Comparison of ENCODE assay signal across 8 mouse cellular contexts in genomic region chr17:7170304-7171295, GRCm38 (mm10). TPM values are rescaled to one million over a fixed set of nuclear protein-coding genes. Genes with fewer than 3 reads are reported as not detected.
A peak's percentile ranks its signal among the peaks of the same experiment; 100 is the strongest.
DNase-seq lines count a peak whose midpoint lies in the region; ATAC-seq and TF ChIP-seq lines count a peak whose summit lies in the region.

No protein-coding gene starts in this region.

- ATAC-seq in heart, embryonic 14.5 days (ENCODE audit: insufficient number of reproducible peaks, insufficient read depth, low FRiP score, low read depth): no peak; the same call in 1 of the 2 replicates
- no peak; the same call in 1 of the 2 replicates for ATAC-seq in embryonic facial prominence, embryonic 15.5 days (ENCODE audit: insufficient number of reproducible peaks, low FRiP score, low TSS enrichment, low read depth)
- peak; percentile 36 for ATAC-seq in kidney, embryonic 16.5 days (ENCODE audit: low FRiP score, low TSS enrichment)
- peak; percentile 41 for ATAC-seq in midbrain, embryonic 14.5 days (ENCODE audit: low FRiP score, low TSS enrichment)

- peak overlapping the region; percentile 89 for H3K9ac ChIP-seq in heart, embryonic 14.5 days (ENCODE audit: low read length)
- H3K9ac ChIP-seq in MEL (ENCODE audit: control insufficient read depth, low read depth, low read length, poor library complexity, severe bottlenecking): peak overlapping the region; percentile 62
- peak overlapping the region; percentile 44 for H3K9ac ChIP-seq in embryonic facial prominence, embryonic 15.5 days
- H3K9ac ChIP-seq in kidney, embryonic 16.5 days (replicated peaks; ENCODE audit: low read length): peak overlapping the region; percentile 79
- H3K9ac ChIP-seq in midbrain, embryonic 14.5 days (replicated peaks; ENCODE audit: low read length): peak overlapping the region; percentile 59

- peaks cover 19 to 33% of the 10 kb centered on the region in 2 experiments for H3K4me1 ChIP-seq in heart, embryonic 14.5 days (ENCODE audit: control insufficient read depth in 2 of 2, insufficient read depth in 2 of 2, low read length in 2 of 2)
- H3K4me1 ChIP-seq in MEL (ENCODE audit: control insufficient read depth in 1 of 2, insufficient read depth in 2 of 2, low read length in 2 of 2): peaks cover 24 to 33% of the 10 kb centered on the region in 2 experiments
- H3K4me1 ChIP-seq in embryonic facial prominence, embryonic 15.5 days: peaks cover 16% of the 10 kb centered on the region
- H3K4me1 ChIP-seq in kidney, embryonic 16.5 days (ENCODE audit: insufficient read depth, low read length): peaks cover 38% of the 10 kb centered on the region
- H3K4me1 ChIP-seq in midbrain, embryonic 14.5 days (ENCODE audit: control insufficient read depth, insufficient read depth, low read length): peaks cover 19% of the 10 kb centered on the region

- H3K27ac ChIP-seq in heart, embryonic 14.5 days (replicated peaks in 1 of 2; ENCODE audit: control insufficient read depth in 1 of 2, insufficient read depth in 1 of 2, low read depth in 2 of 2, low read length in 2 of 2): peak overlapping the region; percentile 40 to 84; a peak in 3 of 4 replicates
- no peak overlapping the region for H3K27ac ChIP-seq in MEL (ENCODE audit: control insufficient read depth, low read depth, low read length)
- peak overlapping the region; percentile 11; the same call in 1 of the 2 replicates for H3K27ac ChIP-seq in embryonic facial prominence, embryonic 15.5 days (replicated peaks)
- peak overlapping the region; percentile 70 for H3K27ac ChIP-seq in kidney, embryonic 16.5 days (ENCODE audit: low read length)
- peak overlapping the region; percentile 85 for H3K27ac ChIP-seq in midbrain, embryonic 14.5 days (replicated peaks; ENCODE audit: low read depth, low read length)

- TF ChIP-seq EP300 in MEL (IDR thresholded peaks at IDR 0.05; ENCODE audit: low read depth in 1 of 2, low read length in 2 of 2): no peak

- no peak for TF ChIP-seq CTCF in MEL (IDR thresholded peaks at IDR 0.05 in 2 of 3, conservative IDR thresholded peaks at IDR 0.05 in 1 of 3; ENCODE audit: control insufficient read depth in 1 of 3, insufficient read depth in 1 of 3, low read depth in 2 of 3, low read length in 3 of 3, poor library complexity in 1 of 3, severe bottlenecking in 1 of 3)

- no peaks in the 10 kb centered on the region for H3K27me3 ChIP-seq in heart, embryonic 14.5 days (ENCODE audit: control insufficient read depth, insufficient read depth, low read length)
- no peaks in the 10 kb centered on the region; a peak in 1 of 4 replicates for H3K27me3 ChIP-seq in MEL (ENCODE audit: control insufficient read depth in 1 of 2, insufficient read depth in 2 of 2, low read length in 2 of 2)
- no peaks in the 10 kb centered on the region for H3K27me3 ChIP-seq in embryonic facial prominence, embryonic 15.5 days
- no peaks in the 10 kb centered on the region for H3K27me3 ChIP-seq in kidney, embryonic 16.5 days (ENCODE audit: insufficient read depth, low read length)
- no peaks in the 10 kb centered on the region for H3K27me3 ChIP-seq in midbrain, embryonic 14.5 days (ENCODE audit: control insufficient read depth, insufficient read depth, low read length)

- no peaks in the 10 kb centered on the region for H3K36me3 ChIP-seq in heart, embryonic 14.5 days (ENCODE audit: control insufficient read depth, insufficient read depth, low read length)
- H3K36me3 ChIP-seq in MEL (ENCODE audit: control insufficient read depth in 1 of 2, insufficient read depth in 2 of 2, low read length in 2 of 2): peaks cover 0 to 33% of the 10 kb centered on the region in 2 experiments; a peak in 2 of 4 replicates
- H3K36me3 ChIP-seq in embryonic facial prominence, embryonic 15.5 days: no peaks in the 10 kb centered on the region
- H3K36me3 ChIP-seq in kidney, embryonic 16.5 days (ENCODE audit: insufficient read depth, low read length): no peaks in the 10 kb centered on the region
- H3K36me3 ChIP-seq in midbrain, embryonic 14.5 days (ENCODE audit: control insufficient read depth, insufficient read depth, low read length): no peaks in the 10 kb centered on the region

- no peak for TF ChIP-seq POLR2A in MEL (IDR thresholded peaks at IDR 0.05; ENCODE audit: control insufficient read depth in 1 of 2, insufficient read depth in 1 of 2, low read depth in 1 of 2, low read length in 2 of 2, poor library complexity in 1 of 2)

- no peak for DNase-seq in heart, postnatal 36 days
- DNase-seq in MEL (ENCODE audit: low read depth, low spot score): peak; percentile 17
- DNase-seq in midbrain, embryonic 14.5 days: peak; percentile 21
- no peak for DNase-seq in left cerebral cortex, postnatal 14 days (ENCODE audit: low spot score in 2 of 2)
- no peak for DNase-seq in layer of hippocampus, adult 8-10 months (ENCODE audit: low spot score in 2 of 2)

- WGBS in heart, embryonic 14.5 days: 1% methylated on average over 43 of the region's 43 CpGs
- 2% methylated on average over 43 of the region's 43 CpGs for WGBS in embryonic facial prominence, embryonic 15.5 days
- 2% methylated on average over 43 of the region's 43 CpGs for WGBS in kidney, embryonic 16.5 days
- WGBS in midbrain, embryonic 14.5 days: 2% methylated on average over 43 of the region's 43 CpGs

- H3K4me2 ChIP-seq in heart, embryonic 14.5 days (ENCODE audit: low read length): peak overlapping the region; percentile 90
- peak overlapping the region; percentile 97 for H3K4me2 ChIP-seq in embryonic facial prominence, embryonic 15.5 days (replicated peaks)
- H3K4me2 ChIP-seq in kidney, embryonic 16.5 days (replicated peaks; ENCODE audit: low read depth, low read length): peak overlapping the region; percentile 69
- H3K4me2 ChIP-seq in midbrain, embryonic 14.5 days (ENCODE audit: low read length): peak overlapping the region; percentile 85

- no peak for TF ChIP-seq RAD21 in MEL (IDR thresholded peaks at IDR 0.05; ENCODE audit: low read depth, low read length)

- 0 out of 2 replicates have a peak, but pooled peaks cover 3% of the 10 kb centered on the region for H3K79me2 ChIP-seq in MEL (ENCODE audit: control insufficient read depth, insufficient read depth, low read length, poor library complexity)

- H3K9me3 ChIP-seq in heart, embryonic 14.5 days (ENCODE audit: control insufficient read depth, low read length): no peaks in the 10 kb centered on the region
- H3K9me3 ChIP-seq in MEL (replicated peaks; ENCODE audit: insufficient read depth, low read length): no peaks in the 10 kb centered on the region
- no peaks in the 10 kb centered on the region for H3K9me3 ChIP-seq in embryonic facial prominence, embryonic 15.5 days (replicated peaks)
- no peaks in the 10 kb centered on the region for H3K9me3 ChIP-seq in kidney, embryonic 16.5 days (ENCODE audit: low read length)
- no peaks in the 10 kb centered on the region for H3K9me3 ChIP-seq in midbrain, embryonic 14.5 days (ENCODE audit: control insufficient read depth, low read length)

- peak overlapping the region; percentile 91 for H3K4me3 ChIP-seq in heart, embryonic 14.5 days (ENCODE audit: control insufficient read depth in 1 of 2, insufficient read depth in 1 of 2, low read depth in 1 of 2, low read length in 2 of 2)
- H3K4me3 ChIP-seq in MEL (ENCODE audit: control insufficient read depth in 1 of 2, insufficient read depth in 1 of 2, low read depth in 2 of 2, low read length in 2 of 2): peak overlapping the region; percentile 79 to 89
- peak overlapping the region; percentile 89 for H3K4me3 ChIP-seq in embryonic facial prominence, embryonic 15.5 days (replicated peaks)
- H3K4me3 ChIP-seq in kidney, embryonic 16.5 days (ENCODE audit: low read length): peak overlapping the region; percentile 84
- H3K4me3 ChIP-seq in midbrain, embryonic 14.5 days (replicated peaks; ENCODE audit: low read depth, low read length): peak overlapping the region; percentile 67

- intact Hi-C loops in heart, postnatal 36 days (cut with DNase I): no loop called here
- intact Hi-C loops in left cerebral cortex, postnatal 14 days (cut with DNase I): loop anchor here (2.0 kb wide), 1 partner anchor 36 kb away; no protein-coding TSS in a partner anchor

TF ChIP-seq in MEL, 35 proteins besides CTCF, POLR2A, EP300 and RAD21:
- no peak for TF ChIP-seq MAX (IDR thresholded peaks at IDR 0.05; ENCODE audit: low read length)
- TF ChIP-seq USF1 (IDR thresholded peaks at IDR 0.05; ENCODE audit: low read depth, low read length): no peak
- peak; percentile 49; the same call in 1 of the 2 replicates for TF ChIP-seq NRF1 (IDR thresholded peaks at IDR 0.05; ENCODE audit: insufficient read depth, low read depth, low read length, poor library complexity, severe bottlenecking)

RNA-seq across cellular contexts. Expression of gene Rps6ka2, which starts 0.7 kb away (rescaled TPM):
- polyA plus RNA-seq in heart, embryonic 14.5 days (2014; fragmentation: Nextera tagmentation; extraction: Ambion mirVana): 42.4 and 43.7 TPM in 2 replicates
- 10 to 100 TPM; 27.1 to 28.5 TPM for total RNA-seq in heart, postnatal 36 days (2021)
- total RNA-seq in MEL (2012; rRNA removed): 5.2 and 6.0 TPM in 2 replicates
- polyA plus RNA-seq in MEL (2012; ENCODE audit: insufficient read depth in 1 of 2, insufficient read length in 2 of 2, low read depth in 1 of 2, low replicate concordance in 2 of 2, missing spikeins in 1 of 2): 10 to 100 TPM in 1 of 2 experiments, not detected in 1; 11.2 TPM
- polyA plus RNA-seq in embryonic facial prominence, embryonic 15.5 days (2015; fragmentation: Nextera tagmentation; extraction: Ambion mirVana): 9.1 and 9.8 TPM in 2 replicates
- 18.7 and 22.5 TPM in 2 replicates for polyA plus RNA-seq in kidney, embryonic 16.5 days (2015; fragmentation: Nextera tagmentation; extraction: Ambion mirVana)
- 17.3 and 22.7 TPM in 2 replicates for polyA plus RNA-seq in midbrain, embryonic 14.5 days (2014; fragmentation: Nextera tagmentation; extraction: Ambion mirVana)
- 10 to 100 TPM; 49.8 to 56.0 TPM for total RNA-seq in left cerebral cortex, postnatal 14 days (2021)
- 10 to 100 TPM; 32.1 to 43.0 (median 37.4) TPM for total RNA-seq in layer of hippocampus, adult 8-10 months (2022)

Comparison
In these comparisons a context has a peak if more than half of its experiments do, and no peak if none do; other contexts are left out.
1. ATAC-seq: peak in kidney, embryonic 16.5 days (single experiment) and midbrain, embryonic 14.5 days (single experiment); none in heart, embryonic 14.5 days (single experiment) and embryonic facial prominence, embryonic 15.5 days (single experiment).
2. DNase-seq: peak in MEL (single experiment) and midbrain, embryonic 14.5 days (single experiment); none in heart, postnatal 36 days (0 of 2), left cerebral cortex, postnatal 14 days (0 of 2) and layer of hippocampus, adult 8-10 months (0 of 2).
3. Peak in every context shown above with its lines, with median percentiles within 50 percentile points of each other: H3K4me2 ChIP-seq, H3K4me3 ChIP-seq and H3K9ac ChIP-seq.